23 mouse cellular contexts compared by ENCODE assay signal in the genomic region with DNA sequence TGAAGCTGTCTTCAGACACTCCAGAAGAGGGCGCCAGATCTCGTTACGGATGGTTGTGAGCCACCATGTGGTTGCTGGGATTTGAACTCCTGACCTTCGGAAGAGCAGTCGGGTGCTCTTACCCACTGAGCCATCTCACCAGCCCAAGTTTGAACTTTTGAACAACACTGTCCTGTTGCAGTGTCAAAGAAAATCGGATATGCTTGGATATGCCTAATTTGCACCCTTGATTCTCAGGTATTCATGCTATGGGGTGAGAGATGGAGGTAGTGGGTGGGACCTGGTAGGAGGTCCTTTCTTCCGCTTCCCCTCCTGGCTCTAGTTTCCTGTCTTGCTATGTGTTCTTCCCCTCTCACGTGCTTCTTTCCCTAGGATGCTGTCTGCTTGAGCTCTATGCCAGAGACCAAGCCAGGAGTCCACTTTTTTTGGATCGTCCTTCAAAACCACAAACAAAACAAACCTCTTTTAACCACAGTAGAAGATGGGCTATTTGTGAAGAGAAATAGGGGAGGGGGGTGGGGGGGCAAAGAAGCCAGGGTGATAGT. TPM values are rescaled to one million over a fixed set of nuclear protein-coding genes. Genes with fewer than 3 reads are reported as not detected.
DNase-seq lines count a peak whose midpoint lies in the region; TF ChIP-seq lines count a peak whose summit lies in the region.
"Had no signal": no experiment of that assay in that cellular context is flagged by ENCODE, and none has a peak within 500 bp of the region (broad histone marks: within the 10 kb centered on the region; RNA-seq: fewer than 3 reads in every experiment).

No protein-coding gene starts in this region.

- TF ChIP-seq CTCF in small intestine, adult 2 months (IDR thresholded peaks at IDR 0.05; ENCODE audit: extremely low read depth, insufficient read length, insufficient replicate concordance, low read depth, low read length) = peak; percentile 11; the same call in 1 of the 2 replicates

- H3K4me1 ChIP-seq in small intestine, adult 2 months (ENCODE audit: control insufficient read depth, insufficient read depth, insufficient read length, low read length) = peaks cover 8% of the 10 kb centered on the region

- 82% methylated on average over 9 of the region's 9 CpGs for WGBS in small intestine, adult 2 months

- no peak overlapping the region for H3K4me3 ChIP-seq in small intestine, adult 2 months (ENCODE audit: low read depth, low read length)
- H3K4me3 ChIP-seq: heart, embryonic 15.5 days had no signal

- DNase-seq in heart, adult 11 months = peak; percentile 58
- no peak for DNase-seq in heart, postnatal 25 days (ENCODE audit: low spot score)
- DNase-seq in retina, postnatal 1 day = peak; percentile 51
- DNase-seq in retina, embryonic 14.5 days (ENCODE audit: low spot score) = no peak
- DNase-seq in induced T-regulatory cell, adult 2 months (ENCODE audit: low read depth) = peak; percentile 44
- no peak for DNase-seq in urinary bladder, postnatal 10 days (ENCODE audit: low spot score)
- DNase-seq in frontal cortex, postnatal 25 days (ENCODE audit: low spot score in 2 of 2) = no peak

- H3K27me3 ChIP-seq in small intestine, adult 2 months (ENCODE audit: control insufficient read depth, insufficient read depth, low read length) = no peaks in the 10 kb centered on the region
- H3K27me3 ChIP-seq: forebrain, embryonic 12.5 days; heart, embryonic 15.5 days; Patski had no signal

- intact Hi-C loops in heart, postnatal 25 days (cut with DNase I) = loop anchor here (5.0 kb wide), 2 partner anchors 341 to 686 kb away; partner anchors contain the start of gene Gabarapl1

- no peak overlapping the region for H3K27ac ChIP-seq in small intestine, adult 2 months (ENCODE audit: insufficient read depth, low read depth, low read length)

- no peak for TF ChIP-seq POLR2A in small intestine, adult 2 months (IDR thresholded peaks at IDR 0.05; ENCODE audit: low read depth, low read length)

- no peaks in the 10 kb centered on the region for H3K36me3 ChIP-seq in small intestine, adult 2 months (ENCODE audit: control insufficient read depth, insufficient read depth, low read length)
- H3K36me3 ChIP-seq: embryonic facial prominence, embryonic 10.5 days; forebrain, embryonic 12.5 days; heart, embryonic 15.5 days; hindbrain, embryonic 10.5 days had no signal

RNA-seq across cellular contexts. Expression of gene Klrb1b, which starts 19.9 kb away (rescaled TPM):
- total RNA-seq in heart, postnatal 25 days (2021) = under 1 TPM in 1 of 2 experiments, not detected in 1; 0.10 TPM
- 0.25 TPM in 1 of 2 replicates, not detected in the other for polyA plus RNA-seq in small intestine, adult 2 months (2012; rRNA removed)
- total RNA-seq: gastrocnemius, postnatal 25 days; heart, adult 8-10 months; layer of hippocampus, postnatal 14 days had no signal
- polyA plus RNA-seq: brain, embryonic 14.5 days; C2C12; embryonic facial prominence, embryonic 10.5 days; forebrain, embryonic 12.5 days; frontal cortex, adult 2 months; hindbrain, embryonic 10.5 days; kidney, embryonic 14.5 days; limb, embryonic 11.5 days; Patski had no signal

RNA-seq across cellular contexts. Expression of gene Gm44511, which starts 20.0 kb away (rescaled TPM):
- total RNA-seq in heart, postnatal 25 days (2021) = not detected
- polyA plus RNA-seq in small intestine, adult 2 months (2012; rRNA removed) = 0.46 TPM in 1 of 2 replicates, not detected in the other
- total RNA-seq: adrenal gland, postnatal 10 days; gastrocnemius, postnatal 25 days; heart, adult 8-10 months; layer of hippocampus, postnatal 14 days had no signal
- polyA plus RNA-seq: brain, embryonic 14.5 days; C2C12; embryonic facial prominence, embryonic 10.5 days; forebrain, embryonic 12.5 days; frontal cortex, adult 2 months; heart, embryonic 15.5 days; hindbrain, embryonic 10.5 days; kidney, embryonic 14.5 days; limb, embryonic 11.5 days; neural tube, embryonic 11.5 days; Patski had no signal

RNA-seq across cellular contexts. Expression of gene Clec2i, which starts 41.3 kb away (rescaled TPM):
- under 1 TPM in 1 of 2 experiments, not detected in 1; 0.23 TPM for total RNA-seq in heart, postnatal 25 days (2021)
- polyA plus RNA-seq in small intestine, adult 2 months (2012; rRNA removed) = 0.03 TPM in 1 of 2 replicates, not detected in the other
- total RNA-seq: gastrocnemius, postnatal 25 days had no signal
- polyA plus RNA-seq: brain, embryonic 14.5 days; C2C12; embryonic facial prominence, embryonic 10.5 days; hindbrain, embryonic 10.5 days; limb, embryonic 11.5 days; neural tube, embryonic 11.5 days; Patski had no signal

RNA-seq across cellular contexts. Expression of gene BC035044, which starts 44.9 kb away (rescaled TPM):
- total RNA-seq in heart, postnatal 25 days (2021) = under 1 TPM; 0.28 to 0.42 TPM
- 0.52 and 0.74 TPM in 2 replicates for polyA plus RNA-seq in small intestine, adult 2 months (2012; rRNA removed)
- polyA plus RNA-seq: C2C12, Patski had no signal

RNA-seq across cellular contexts. Expression of gene Klrb1c, which starts 57.1 kb away (rescaled TPM):
- total RNA-seq in heart, postnatal 25 days (2021) = under 1 TPM in 1 of 2 experiments, not detected in 1; 0.28 TPM
- polyA plus RNA-seq in small intestine, adult 2 months (2012; rRNA removed) = not detected in 2 replicates
- total RNA-seq: gastrocnemius, postnatal 25 days; layer of hippocampus, postnatal 14 days had no signal
- polyA plus RNA-seq: C2C12; embryonic facial prominence, embryonic 10.5 days; forebrain, embryonic 12.5 days; frontal cortex, adult 2 months; hindbrain, embryonic 10.5 days; kidney, embryonic 14.5 days; limb, embryonic 11.5 days; neural tube, embryonic 11.5 days; Patski had no signal

Comparison
In these comparisons a context has a peak if more than half of its experiments do, and no peak if none do; other contexts are left out.
1. DNase-seq: peak in heart, adult 11 months (single experiment), retina, postnatal 1 day (single experiment) and induced T-regulatory cell, adult 2 months (single experiment); none in heart, postnatal 25 days (single experiment), retina, embryonic 14.5 days (single experiment), urinary bladder, postnatal 10 days (single experiment) and frontal cortex, postnatal 25 days (0 of 2).